Mouse (Mus musculus): ENCODE measurements around the gene Gpr87. TPM values are rescaled to one million over a fixed set of nuclear protein-coding genes. Genes with fewer than 3 reads are reported as not detected.

The Gpr87 gene
- polyA plus RNA-seq, 1 experiment = 5.2 TPM

- no peaks in the 10 kb centered on the region; the same call in 1 of the 2 replicates for H3K4me1 ChIP-seq (ENCODE audit: control insufficient read depth, insufficient read depth, low read length)
- WGBS = 38% methylated on average over 4 of the region's 4 CpGs
- H3K4me3 ChIP-seq (replicated peaks; ENCODE audit: extremely low read depth, low read depth, low read length) = no peak overlapping the region
- TF ChIP-seq CTCF (IDR thresholded peaks at IDR 0.05; ENCODE audit: insufficient read depth, low read length) (no peak), POLR2A (IDR thresholded peaks at IDR 0.05; ENCODE audit: borderline replicate concordance, extremely low read depth, low read depth, low read length) (no peak)
- no peak for DNase-seq
Measured at GRCm38 (mm10) chr3:59131081-59131480, 63.8 kb downstream of the Gpr87 start.

GRCm38 (mm10) chr3:59130431-59130830 is 64.5 kb downstream of the Gpr87 start:
- peak overlapping the region; percentile 43 for H3K4me3 ChIP-seq (replicated peaks; ENCODE audit: extremely low read depth, low read depth, low read length)
- no peaks in the 10 kb centered on the region; the same call in none of the 2 replicates for H3K4me1 ChIP-seq (ENCODE audit: control insufficient read depth, insufficient read depth, low read length)
- 25% methylated on average over 8 of the region's 8 CpGs for WGBS
- no peak for TF ChIP-seq POLR2A (IDR thresholded peaks at IDR 0.05; ENCODE audit: borderline replicate concordance, extremely low read depth, low read depth, low read length)
- no peak for DNase-seq

- no peak overlapping the region for H3K4me3 ChIP-seq (replicated peaks; ENCODE audit: extremely low read depth, low read depth, low read length)
- DNase-seq = no peak
- TF ChIP-seq POLR2A (IDR thresholded peaks at IDR 0.05; ENCODE audit: borderline replicate concordance, extremely low read depth, low read depth, low read length) (no peak), CTCF (IDR thresholded peaks at IDR 0.05; ENCODE audit: insufficient read depth, low read length) (no peak)
- WGBS = 79% methylated on average over 3 of the region's 3 CpGs
- no peaks in the 10 kb centered on the region; the same call in none of the 2 replicates for H3K4me1 ChIP-seq (ENCODE audit: control insufficient read depth, insufficient read depth, low read length)
Measured at GRCm38 (mm10) chr3:59129547-59129946, 65.4 kb downstream of the Gpr87 start.

Other genes with a start within 250 kb of the Gpr87 start
- 0.71 and 1.1 TPM in 2 replicates for gene Med12l, start 189.3 kb downstream of the Gpr87 start, polyA plus RNA-seq (2012; rRNA removed)
- gene Gpr171, start 93.3 kb downstream of the Gpr87 start, polyA plus RNA-seq (2012; rRNA removed) = 0.86 and 0.90 TPM in 2 replicates
- gene P2ry14, start 41.5 kb downstream of the Gpr87 start, polyA plus RNA-seq (2012; rRNA removed) = 4.6 and 8.0 TPM in 2 replicates
- gene P2ry13, start 15.8 kb upstream of the Gpr87 start, polyA plus RNA-seq (2012; rRNA removed) = 3.0 TPM in 2 replicates
- 3.0 and 4.6 TPM in 2 replicates for gene P2ry12, start 67.8 kb upstream of the Gpr87 start, polyA plus RNA-seq (2012; rRNA removed)
- gene Igsf10, start 149.3 kb upstream of the Gpr87 start, polyA plus RNA-seq (2012; rRNA removed) = 2.4 and 3.5 TPM in 2 replicates